Mouse (Mus musculus) ovary, adult 2 months (tissue): ENCODE measurements around the gene Itpk1. TPM values are rescaled to one million over a fixed set of nuclear protein-coding genes. Genes with fewer than 3 reads are reported as not detected.

Source experiments
- polyA plus RNA-seq: library from polyadenylated mRNA; depleted of rRNA; stranded (reverse); fragments of >200 nt; gene quantifications from 2 replicates; pipeline ENCODE4 v1.2.3, GENCODE M21; 2012; rRNA removed

The Itpk1 gene
- 39.0 and 43.3 TPM in 2 replicates for polyA plus RNA-seq

GRCm38 (mm10) chr12:102704457-102705198 lies at the start of gene Itpk1:
Itpk1 (minus strand) TSS chr12:102704930.

DNA sequence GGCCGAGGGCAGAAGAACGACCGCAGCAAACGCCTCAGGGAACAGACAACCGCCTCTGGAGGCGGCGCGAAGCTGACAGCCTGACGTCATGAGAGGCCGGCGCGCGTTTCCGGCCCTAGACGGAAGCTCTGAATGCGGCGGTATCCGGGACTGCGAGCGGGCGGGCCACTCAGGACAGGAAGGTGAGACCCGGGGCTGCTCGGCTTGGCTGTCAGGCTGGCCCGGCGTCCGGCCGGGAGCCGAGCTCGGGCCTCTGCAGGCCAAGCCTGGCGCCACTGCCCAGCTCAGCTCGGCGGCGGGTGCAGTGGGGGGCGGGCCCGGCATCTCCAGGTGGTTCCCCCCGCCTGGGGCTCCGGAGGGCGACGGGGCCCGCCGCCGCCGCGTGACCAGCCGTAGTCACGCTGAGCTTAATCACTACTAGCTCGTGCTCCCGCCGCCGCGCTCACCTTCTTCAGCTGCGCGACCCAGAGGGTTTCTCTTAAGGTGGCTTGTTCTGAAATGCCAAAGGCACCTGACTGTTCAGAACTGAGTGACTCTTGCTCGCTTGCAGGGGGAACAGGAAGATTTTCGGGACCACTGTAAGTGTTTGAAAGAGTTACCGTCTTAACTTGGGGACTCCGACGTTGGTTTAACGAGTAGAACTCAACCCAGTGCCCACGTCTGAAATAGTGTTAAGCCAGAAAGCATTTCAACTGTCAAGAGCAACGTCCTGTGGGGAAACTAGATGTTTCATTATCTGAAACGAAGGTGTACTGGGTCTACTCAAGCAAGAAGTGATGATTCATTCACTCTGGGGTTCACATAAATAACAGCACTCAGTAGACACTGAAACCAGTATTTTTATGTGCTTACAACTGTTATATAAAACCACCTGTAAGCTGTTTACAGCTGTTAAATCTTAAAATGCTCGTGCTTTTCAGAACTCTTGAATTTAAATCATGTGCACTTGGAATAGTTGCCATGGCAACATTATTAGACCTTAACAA lies 39.2 kb upstream of the Itpk1 start, which contains the start of the genes Moap1 and Tmem251:
Moap1 (minus strand) TSS at position 73 of the 986 bp plus-strand sequence.
Tmem251 (plus strand) TSS at position 174 of the 986 bp plus-strand sequence.

DNA sequence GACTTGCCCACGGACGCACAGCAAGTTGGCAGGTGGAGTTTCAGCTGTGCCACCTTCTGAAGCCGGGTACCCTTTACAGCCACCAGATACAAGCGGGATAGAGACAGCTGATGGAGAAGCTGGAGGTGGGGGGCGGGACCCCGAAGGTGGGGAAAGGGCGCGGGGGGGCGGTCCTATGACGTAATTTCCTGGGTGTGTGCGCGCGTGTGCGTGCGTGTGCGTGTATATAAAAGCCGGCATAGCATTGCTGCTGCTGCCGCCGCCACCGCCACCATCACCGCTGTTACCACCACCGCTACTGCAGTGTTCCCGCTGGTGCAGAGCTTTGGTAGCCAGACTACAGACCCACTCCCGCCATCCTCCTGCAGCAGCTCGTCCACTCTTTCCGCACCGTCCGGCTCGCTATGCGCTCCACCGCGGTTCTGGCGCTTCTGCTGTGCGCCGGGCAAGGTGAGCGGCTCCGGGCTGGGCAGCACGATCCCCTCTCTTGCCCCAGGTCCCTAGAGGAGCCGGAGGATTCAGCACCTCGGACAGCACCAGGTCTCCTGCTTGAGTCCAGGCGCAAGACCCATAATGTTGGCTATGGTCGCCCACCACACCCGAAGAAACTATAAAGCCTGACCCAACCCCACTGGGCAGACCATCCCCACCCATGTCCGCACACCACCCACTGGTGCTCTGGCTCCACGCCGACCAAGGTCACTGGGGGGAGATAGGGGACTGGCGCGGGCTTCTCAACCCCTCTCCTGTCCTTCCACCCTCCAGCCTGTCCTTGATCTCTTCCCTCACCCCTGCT lies 149.8 kb downstream of the Itpk1 start, which contains the start of gene Chga:
Chga (plus strand) TSS at position 249 of the 796 bp plus-strand sequence.

Other genes with a start within 250 kb of the Itpk1 start
- gene Golga5, start 235.8 kb downstream of the Itpk1 start, polyA plus RNA-seq, result 9.7 and 10.1 TPM in 2 replicates
- gene Chga, start 150.0 kb downstream of the Itpk1 start, polyA plus RNA-seq, result 1.5 and 1.6 TPM in 2 replicates
- gene Moap1, start 38.7 kb upstream of the Itpk1 start, polyA plus RNA-seq, result 0.67 and 0.68 TPM in 2 replicates
- 3.2 and 3.4 TPM in 2 replicates for gene Tmem251, start 38.8 kb upstream of the Itpk1 start, polyA plus RNA-seq
- gene Gm28051, start 52.8 kb upstream of the Itpk1 start, polyA plus RNA-seq, result 0.77 and 1.1 TPM in 2 replicates
- 13.7 and 14.7 TPM in 2 replicates for gene Gon7, start 52.9 kb upstream of the Itpk1 start, polyA plus RNA-seq
- gene Ubr7, start 53.0 kb upstream of the Itpk1 start, polyA plus RNA-seq, result 12.0 and 13.9 TPM in 2 replicates
- 1.9 and 2.3 TPM in 2 replicates for gene Gm20604, start 53.7 kb upstream of the Itpk1 start, polyA plus RNA-seq
- 22.4 and 25.4 TPM in 2 replicates for gene Btbd7, start 173.5 kb upstream of the Itpk1 start, polyA plus RNA-seq
- not detected in 2 replicates for gene Cox8c, start 194.4 kb upstream of the Itpk1 start, polyA plus RNA-seq
- gene Unc79, start 243.9 kb upstream of the Itpk1 start, polyA plus RNA-seq, result 1.2 and 1.4 TPM in 2 replicates